Mouse (Mus musculus) frontal cortex, postnatal 25 days (tissue): Measurements from ENCODE around the gene Brd7.

Experiments
- DNase-seq, 2 experiments: peaks; one replicate each; pipeline ENCODE4 v3.0.0; 2022; ENCODE audit warnings: low spot score in 2 of 2

Gene Brd7

GRCm38 (mm10) chr8:88357226-88357933, 4.6 kb downstream of the Brd7 start:
- DNase-seq = no peak

GRCm38 (mm10) chr8:88349046-88349445, 12.9 kb downstream of the Brd7 start:
- DNase-seq = no peak

GRCm38 (mm10) chr8:88342026-88342425, 20.0 kb downstream of the Brd7 start:
- DNase-seq = no peak

GRCm38 (mm10) chr8:88339887-88340695, 21.9 kb downstream of the Brd7 start:
- DNase-seq = no peak

GRCm38 (mm10) chr8:88339221-88339620, 22.8 kb downstream of the Brd7 start:
- DNase-seq = no peak

- no peak for DNase-seq
Measured at GRCm38 (mm10) chr8:88334975-88335374, 27.0 kb downstream of the Brd7 start.

- no peak for DNase-seq
Measured at GRCm38 (mm10) chr8:88334384-88334783, 27.6 kb downstream of the Brd7 start.

GRCm38 (mm10) chr8:88330816-88331215, 31.2 kb downstream of the Brd7 start:
- DNase-seq = no peak

GRCm38 (mm10) chr8:88328689-88329088, 33.3 kb downstream of the Brd7 start:
- DNase-seq = no peak

GRCm38 (mm10) chr8:88326328-88326727, 35.7 kb downstream of the Brd7 start:
- no peak for DNase-seq

- DNase-seq = no peak
Measured at GRCm38 (mm10) chr8:88325795-88326194, 36.2 kb downstream of the Brd7 start.

- DNase-seq = no peak
Measured at GRCm38 (mm10) chr8:88325251-88325650, 36.7 kb downstream of the Brd7 start.

GRCm38 (mm10) chr8:88324760-88325159, 37.2 kb downstream of the Brd7 start:
- DNase-seq = no peak

- DNase-seq = no peak
Measured at GRCm38 (mm10) chr8:88323523-88323922, 38.5 kb downstream of the Brd7 start.

GRCm38 (mm10) chr8:88321387-88321786, 40.6 kb downstream of the Brd7 start:
- no peak for DNase-seq

- no peak for DNase-seq
Measured at GRCm38 (mm10) chr8:88320134-88320533, 41.9 kb downstream of the Brd7 start.

- no peak for DNase-seq
Measured at GRCm38 (mm10) chr8:88318151-88318550, 43.8 kb downstream of the Brd7 start.

- DNase-seq = no peak
Measured at GRCm38 (mm10) chr8:88317341-88317740, 44.7 kb downstream of the Brd7 start.

- DNase-seq = no peak
Measured at GRCm38 (mm10) chr8:88316139-88316931, 45.7 kb downstream of the Brd7 start.

GRCm38 (mm10) chr8:88315302-88315701, 46.7 kb downstream of the Brd7 start:
- no peak for DNase-seq

GRCm38 (mm10) chr8:88313991-88314390, 48.0 kb downstream of the Brd7 start:
- no peak for DNase-seq

- no peak for DNase-seq
Measured at GRCm38 (mm10) chr8:88312966-88313365, 49.0 kb downstream of the Brd7 start.
